Mouse (Mus musculus): ENCODE results near the gene Chst11. TPM values are rescaled to one million over a fixed set of nuclear protein-coding genes. Genes with fewer than 3 reads are reported as not detected.

The Chst11 gene
- polyA plus RNA-seq, 1 experiment, result 5.2 TPM

- H3K4me3 ChIP-seq (ENCODE audit: low read depth, low read length), result no peak overlapping the region
- no peak overlapping the region for H3K27ac ChIP-seq (ENCODE audit: insufficient read depth, low read length)
- no peak overlapping the region for H3K9ac ChIP-seq (ENCODE audit: low read depth, poor library complexity, severe bottlenecking)
- no peaks in the 10 kb centered on the region for H3K4me1 ChIP-seq (ENCODE audit: control insufficient read depth, insufficient read depth, low read length)
- H3K36me3 ChIP-seq (ENCODE audit: control insufficient read depth, insufficient read depth, low read length, poor library complexity, severe bottlenecking), result no peaks in the 10 kb centered on the region
- no peak for TF ChIP-seq EP300 (IDR thresholded peaks at IDR 0.05; ENCODE audit: insufficient read depth, low read depth, low read length)
- no peak for TF ChIP-seq CTCF (IDR thresholded peaks at IDR 0.05; ENCODE audit: low read depth, low read length)
- no peak for TF ChIP-seq POLR2A (IDR thresholded peaks at IDR 0.05; ENCODE audit: insufficient read depth, low read length)
- no peaks in the 10 kb centered on the region for H3K27me3 ChIP-seq (ENCODE audit: control insufficient read depth, insufficient read depth, low read length, poor library complexity, severe bottlenecking)
- H3K9me3 ChIP-seq (replicated peaks; ENCODE audit: control insufficient read depth, insufficient read depth, low read length, poor library complexity, severe bottlenecking), result no peaks in the 10 kb centered on the region
These were observed 54.1 kb downstream of the Chst11 start for GRCm38 (mm10) chr10:83039414-83039813.

GRCm38 (mm10) chr10:83041875-83042274 lies 56.6 kb downstream of the Chst11 start:
- no peaks in the 10 kb centered on the region for H3K27me3 ChIP-seq (ENCODE audit: control insufficient read depth, insufficient read depth, low read length, poor library complexity, severe bottlenecking)
- no peak for TF ChIP-seq CTCF (IDR thresholded peaks at IDR 0.05; ENCODE audit: low read depth, low read length)
- TF ChIP-seq POLR2A (IDR thresholded peaks at IDR 0.05; ENCODE audit: insufficient read depth, low read length), result no peak
- TF ChIP-seq EP300 (IDR thresholded peaks at IDR 0.05; ENCODE audit: insufficient read depth, low read depth, low read length), result no peak
- H3K36me3 ChIP-seq (ENCODE audit: control insufficient read depth, insufficient read depth, low read length, poor library complexity, severe bottlenecking), result no peaks in the 10 kb centered on the region
- no peak overlapping the region for H3K27ac ChIP-seq (ENCODE audit: insufficient read depth, low read length)
- no peak overlapping the region for H3K9ac ChIP-seq (ENCODE audit: low read depth, poor library complexity, severe bottlenecking)
- no peaks in the 10 kb centered on the region for H3K9me3 ChIP-seq (replicated peaks; ENCODE audit: control insufficient read depth, insufficient read depth, low read length, poor library complexity, severe bottlenecking)
- H3K4me1 ChIP-seq (ENCODE audit: control insufficient read depth, insufficient read depth, low read length), result no peaks in the 10 kb centered on the region
- H3K4me3 ChIP-seq (ENCODE audit: low read depth, low read length), result no peak overlapping the region

DNA sequence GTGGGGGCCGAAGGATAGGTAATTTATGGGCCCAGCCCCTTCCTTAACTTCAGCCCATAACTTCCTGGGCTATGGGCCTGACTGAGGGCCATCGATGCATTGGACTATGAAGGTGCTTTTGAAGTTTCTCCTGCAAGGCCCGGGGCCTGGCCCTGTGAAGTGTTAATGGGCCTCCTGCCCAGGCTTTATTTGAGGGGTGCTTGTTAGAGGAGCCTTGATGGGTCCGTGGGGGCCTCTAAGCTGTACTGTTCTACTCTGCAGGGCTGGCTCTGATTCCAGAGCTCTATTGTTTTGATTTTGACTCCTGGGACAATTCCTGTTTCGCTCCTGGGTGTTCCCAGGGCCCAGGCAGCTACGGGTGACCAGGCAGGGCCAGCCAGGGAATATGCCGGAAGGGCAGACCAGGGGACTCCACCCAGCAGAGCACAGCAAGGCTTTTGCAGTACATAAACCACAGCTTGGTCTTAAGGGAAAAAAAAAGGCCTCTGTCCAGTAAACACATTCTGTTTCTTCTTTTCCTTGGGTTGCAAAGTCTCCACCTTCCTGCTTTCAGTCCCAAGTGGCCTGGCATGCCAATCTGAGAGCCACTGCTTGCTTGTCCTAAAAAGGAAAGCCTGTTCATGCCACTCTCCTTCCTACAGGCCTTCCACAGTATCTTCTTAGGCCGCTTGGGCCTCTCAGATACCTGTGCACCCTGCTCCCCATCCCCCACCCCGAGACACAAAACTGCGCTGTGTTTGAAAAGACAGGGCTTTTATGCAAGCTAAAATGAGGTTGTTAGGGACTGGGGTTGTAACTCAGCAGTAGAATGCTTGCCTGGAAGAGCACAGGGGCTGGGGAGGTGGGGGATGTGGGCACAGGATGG lies 57.5 kb downstream of the Chst11 start:
- Histone ChIP-seq H3K9ac (ENCODE audit: low read depth, poor library complexity, severe bottlenecking) (no peak overlapping the region), H3K27ac (ENCODE audit: insufficient read depth, low read length) (no peak overlapping the region), H3K4me1 (ENCODE audit: control insufficient read depth, insufficient read depth, low read length) (no peaks in the 10 kb centered on the region), H3K27me3 (ENCODE audit: control insufficient read depth, insufficient read depth, low read length, poor library complexity, severe bottlenecking) (no peaks in the 10 kb centered on the region), H3K36me3 (ENCODE audit: control insufficient read depth, insufficient read depth, low read length, poor library complexity, severe bottlenecking) (no peaks in the 10 kb centered on the region), H3K4me3 (ENCODE audit: low read depth, low read length) (no peak overlapping the region), H3K9me3 (replicated peaks; ENCODE audit: control insufficient read depth, insufficient read depth, low read length, poor library complexity, severe bottlenecking) (no peaks in the 10 kb centered on the region)
- no peak for TF ChIP-seq POLR2A (IDR thresholded peaks at IDR 0.05; ENCODE audit: insufficient read depth, low read length)
- no peak for TF ChIP-seq EP300 (IDR thresholded peaks at IDR 0.05; ENCODE audit: insufficient read depth, low read depth, low read length)

GRCm38 (mm10) chr10:83043478-83044259 lies 58.4 kb downstream of the Chst11 start:
- Histone ChIP-seq H3K36me3 (ENCODE audit: control insufficient read depth, insufficient read depth, low read length, poor library complexity, severe bottlenecking) (no peaks in the 10 kb centered on the region), H3K27ac (ENCODE audit: insufficient read depth, low read length) (no peak overlapping the region), H3K9me3 (replicated peaks; ENCODE audit: control insufficient read depth, insufficient read depth, low read length, poor library complexity, severe bottlenecking) (no peaks in the 10 kb centered on the region), H3K4me1 (ENCODE audit: control insufficient read depth, insufficient read depth, low read length) (no peaks in the 10 kb centered on the region), H3K4me3 (ENCODE audit: low read depth, low read length) (no peak overlapping the region), H3K27me3 (ENCODE audit: control insufficient read depth, insufficient read depth, low read length, poor library complexity, severe bottlenecking) (no peaks in the 10 kb centered on the region), H3K9ac (ENCODE audit: low read depth, poor library complexity, severe bottlenecking) (no peak overlapping the region)
- no peak for TF ChIP-seq CTCF (IDR thresholded peaks at IDR 0.05; ENCODE audit: low read depth, low read length)
- no peak for TF ChIP-seq POLR2A (IDR thresholded peaks at IDR 0.05; ENCODE audit: insufficient read depth, low read length)
- no peak for TF ChIP-seq EP300 (IDR thresholded peaks at IDR 0.05; ENCODE audit: insufficient read depth, low read depth, low read length)

DNA sequence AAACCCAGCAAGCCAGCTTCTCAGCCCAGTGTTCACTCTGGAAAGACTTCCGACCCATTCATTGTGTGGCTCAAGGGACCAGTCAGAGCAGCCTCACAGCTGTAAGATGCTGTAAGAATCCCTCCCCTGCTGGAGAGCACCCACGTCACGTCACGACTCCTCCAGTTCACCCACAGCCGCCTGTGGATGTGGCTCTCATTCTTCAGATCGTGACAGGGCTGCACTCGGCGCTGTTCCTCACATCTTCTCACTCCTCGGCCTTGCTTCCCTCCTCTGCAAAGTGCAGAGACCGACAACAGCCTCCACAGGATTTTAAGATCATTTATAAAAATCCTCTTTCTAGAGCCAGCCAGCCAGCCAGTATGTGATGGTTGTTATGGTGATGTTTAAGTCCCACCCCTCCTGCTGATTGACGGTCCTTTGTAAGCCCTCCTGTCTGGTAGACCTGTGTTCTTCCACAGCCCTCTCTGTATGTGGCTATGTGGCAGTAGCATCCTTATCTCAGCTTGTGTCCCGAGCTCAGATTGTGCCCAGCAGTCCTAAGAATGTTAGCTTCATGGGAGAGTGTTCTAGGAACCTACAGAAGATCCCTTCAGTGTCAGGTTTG lies 64.0 kb downstream of the Chst11 start:
- TF ChIP-seq POLR2A (IDR thresholded peaks at IDR 0.05; ENCODE audit: insufficient read depth, low read length) (no peak), EP300 (IDR thresholded peaks at IDR 0.05; ENCODE audit: insufficient read depth, low read depth, low read length) (no peak), CTCF (IDR thresholded peaks at IDR 0.05; ENCODE audit: low read depth, low read length) (no peak)
- Histone ChIP-seq H3K27ac (ENCODE audit: insufficient read depth, low read length) (no peak overlapping the region), H3K4me1 (ENCODE audit: control insufficient read depth, insufficient read depth, low read length) (no peaks in the 10 kb centered on the region), H3K27me3 (ENCODE audit: control insufficient read depth, insufficient read depth, low read length, poor library complexity, severe bottlenecking) (no peaks in the 10 kb centered on the region), H3K4me3 (ENCODE audit: low read depth, low read length) (no peak overlapping the region), H3K9ac (ENCODE audit: low read depth, poor library complexity, severe bottlenecking) (no peak overlapping the region), H3K9me3 (replicated peaks; ENCODE audit: control insufficient read depth, insufficient read depth, low read length, poor library complexity, severe bottlenecking) (no peaks in the 10 kb centered on the region), H3K36me3 (ENCODE audit: control insufficient read depth, insufficient read depth, low read length, poor library complexity, severe bottlenecking) (no peaks in the 10 kb centered on the region)

All from ES-Bruce4 (cell line).